Mouse (Mus musculus): Measurements from ENCODE around the gene Snorc. TPM values are rescaled to one million over a fixed set of nuclear protein-coding genes. Genes with fewer than 3 reads are reported as not detected.

Snorc gene
- polyA plus RNA-seq, 1 experiment: not detected

DNA sequence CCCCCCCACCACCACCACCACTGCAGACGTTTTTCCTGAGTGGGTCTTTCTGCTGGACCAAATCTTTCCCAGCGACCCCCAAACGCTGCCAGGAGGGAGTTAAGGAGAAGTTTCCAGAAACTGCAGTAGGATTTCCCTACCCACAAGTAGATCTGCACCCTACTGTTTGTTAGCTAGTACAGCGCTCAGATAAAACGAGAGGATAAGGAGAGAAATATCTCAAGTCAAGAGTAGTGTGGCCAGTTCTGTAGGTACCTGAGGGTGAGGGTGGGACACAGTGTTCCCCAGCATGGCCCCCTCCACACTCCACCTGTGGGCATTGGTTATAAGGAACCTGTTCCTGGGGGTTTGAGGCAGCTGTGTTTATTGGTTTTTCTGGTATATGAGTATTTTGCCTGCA, 40.8 kb downstream of the Snorc start:
- no peak overlapping the region for H3ac ChIP-seq (ENCODE audit: control insufficient read depth, insufficient read length, low read depth)
- TF ChIP-seq CTCF (IDR thresholded peaks at IDR 0.05; ENCODE audit: control insufficient read depth, insufficient read depth, insufficient read length): no peak
- TF ChIP-seq MYOD1 (IDR thresholded peaks at IDR 0.05; ENCODE audit: control insufficient read depth, insufficient read length, low read depth): no peak
- no peak for TF ChIP-seq FOSL1 (IDR thresholded peaks at IDR 0.05; ENCODE audit: insufficient read depth, low read length, poor library complexity, severe bottlenecking)
- no peak for TF ChIP-seq MYOG (IDR thresholded peaks at IDR 0.05; ENCODE audit: control insufficient read depth, extremely low read depth, insufficient read length)
- TF ChIP-seq MAX (IDR thresholded peaks at IDR 0.05): no peak
- TF ChIP-seq USF1 (IDR thresholded peaks at IDR 0.05; ENCODE audit: low read depth): no peak
- TF ChIP-seq CEBPB (IDR thresholded peaks at IDR 0.05; ENCODE audit: low read depth): no peak
- no peaks in the 10 kb centered on the region for H3K79me3 ChIP-seq (ENCODE audit: low read depth)
- H3K36me3 ChIP-seq (ENCODE audit: control insufficient read depth, insufficient read depth): peaks cover 4% of the 10 kb centered on the region
- H3K4me3 ChIP-seq (ENCODE audit: insufficient read depth, poor library complexity, severe bottlenecking): no peak overlapping the region
- H3K27me3 ChIP-seq (ENCODE audit: control insufficient read depth, insufficient read depth, insufficient read length): no peaks in the 10 kb centered on the region
- H3K79me2 ChIP-seq (ENCODE audit: control insufficient read depth, insufficient read depth): no peaks in the 10 kb centered on the region

DNA sequence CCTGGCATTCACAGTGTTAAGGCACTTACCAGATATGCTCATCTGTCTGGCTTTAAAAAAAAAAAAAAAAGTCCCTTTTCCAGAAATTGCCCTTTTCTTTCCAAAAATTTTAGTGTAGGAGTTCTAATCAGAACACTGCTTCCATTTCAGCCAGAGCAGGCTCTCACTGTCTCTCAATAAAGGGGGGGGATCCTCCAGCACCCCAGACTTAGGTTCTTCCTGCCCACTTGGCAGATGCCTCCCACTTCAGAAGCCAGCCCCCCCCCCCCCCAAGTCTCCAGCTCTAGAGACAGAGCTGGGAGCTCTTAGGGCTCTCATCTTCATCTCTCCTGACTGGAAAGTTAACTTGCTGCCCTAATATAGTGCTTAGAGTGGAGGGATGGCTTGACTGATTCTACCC, 50.4 kb downstream of the Snorc start:
- Histone ChIP-seq H3K4me3 (ENCODE audit: insufficient read depth, poor library complexity, severe bottlenecking) (no peak overlapping the region), H3ac (ENCODE audit: control insufficient read depth, insufficient read length, low read depth) (no peak overlapping the region), H3K79me3 (ENCODE audit: low read depth) (no peaks in the 10 kb centered on the region), H3K36me3 (ENCODE audit: control insufficient read depth, insufficient read depth) (no peaks in the 10 kb centered on the region), H3K79me2 (ENCODE audit: control insufficient read depth, insufficient read depth) (no peaks in the 10 kb centered on the region), H3K27me3 (ENCODE audit: control insufficient read depth, insufficient read depth, insufficient read length) (no peaks in the 10 kb centered on the region)
- no peak for TF ChIP-seq MAX (IDR thresholded peaks at IDR 0.05)
- no peak for TF ChIP-seq CEBPB (IDR thresholded peaks at IDR 0.05; ENCODE audit: low read depth)
- no peak for TF ChIP-seq MYOG (IDR thresholded peaks at IDR 0.05; ENCODE audit: control insufficient read depth, extremely low read depth, insufficient read length)
- no peak for TF ChIP-seq USF1 (IDR thresholded peaks at IDR 0.05; ENCODE audit: low read depth)
- TF ChIP-seq FOSL1 (IDR thresholded peaks at IDR 0.05; ENCODE audit: insufficient read depth, low read length, poor library complexity, severe bottlenecking): no peak
- no peak for TF ChIP-seq MYOD1 (IDR thresholded peaks at IDR 0.05; ENCODE audit: control insufficient read depth, insufficient read length, low read depth)
- no peak for TF ChIP-seq CTCF (IDR thresholded peaks at IDR 0.05; ENCODE audit: control insufficient read depth, insufficient read depth, insufficient read length)

- Histone ChIP-seq H3ac (ENCODE audit: control insufficient read depth, insufficient read length, low read depth) (no peak overlapping the region), H3K79me2 (ENCODE audit: control insufficient read depth, insufficient read depth) (no peaks in the 10 kb centered on the region), H3K79me3 (ENCODE audit: low read depth) (no peaks in the 10 kb centered on the region), H3K4me3 (ENCODE audit: insufficient read depth, poor library complexity, severe bottlenecking) (no peak overlapping the region), H3K36me3 (ENCODE audit: control insufficient read depth, insufficient read depth) (no peaks in the 10 kb centered on the region), H3K27me3 (ENCODE audit: control insufficient read depth, insufficient read depth, insufficient read length) (no peaks in the 10 kb centered on the region)
- no peak for TF ChIP-seq MYOG (IDR thresholded peaks at IDR 0.05; ENCODE audit: control insufficient read depth, extremely low read depth, insufficient read length)
- no peak for TF ChIP-seq CEBPB (IDR thresholded peaks at IDR 0.05; ENCODE audit: low read depth)
- no peak for TF ChIP-seq CTCF (IDR thresholded peaks at IDR 0.05; ENCODE audit: control insufficient read depth, insufficient read depth, insufficient read length)
- TF ChIP-seq MYOD1 (IDR thresholded peaks at IDR 0.05; ENCODE audit: control insufficient read depth, insufficient read length, low read depth): no peak
- TF ChIP-seq MAX (IDR thresholded peaks at IDR 0.05): no peak
- TF ChIP-seq FOSL1 (IDR thresholded peaks at IDR 0.05; ENCODE audit: insufficient read depth, low read length, poor library complexity, severe bottlenecking): no peak
- TF ChIP-seq USF1 (IDR thresholded peaks at IDR 0.05; ENCODE audit: low read depth): no peak
These were observed 51.5 kb downstream of the Snorc start for GRCm38 (mm10) chr1:87521523-87521922.

- Histone ChIP-seq H3K36me3 (ENCODE audit: control insufficient read depth, insufficient read depth) (no peaks in the 10 kb centered on the region), H3K79me2 (ENCODE audit: control insufficient read depth, insufficient read depth) (no peaks in the 10 kb centered on the region), H3K79me3 (ENCODE audit: low read depth) (no peaks in the 10 kb centered on the region), H3ac (ENCODE audit: control insufficient read depth, insufficient read length, low read depth) (no peak overlapping the region), H3K4me3 (ENCODE audit: insufficient read depth, poor library complexity, severe bottlenecking) (no peak overlapping the region), H3K27me3 (ENCODE audit: control insufficient read depth, insufficient read depth, insufficient read length) (no peaks in the 10 kb centered on the region)
- TF ChIP-seq MYOD1 (IDR thresholded peaks at IDR 0.05; ENCODE audit: control insufficient read depth, insufficient read length, low read depth) (no peak), USF1 (IDR thresholded peaks at IDR 0.05; ENCODE audit: low read depth) (no peak), CTCF (IDR thresholded peaks at IDR 0.05; ENCODE audit: control insufficient read depth, insufficient read depth, insufficient read length) (no peak), CEBPB (IDR thresholded peaks at IDR 0.05; ENCODE audit: low read depth) (no peak), MYOG (IDR thresholded peaks at IDR 0.05; ENCODE audit: control insufficient read depth, extremely low read depth, insufficient read length) (no peak), MAX (IDR thresholded peaks at IDR 0.05) (no peak), FOSL1 (IDR thresholded peaks at IDR 0.05; ENCODE audit: insufficient read depth, low read length, poor library complexity, severe bottlenecking) (no peak)
These were observed 55.0 kb downstream of the Snorc start for GRCm38 (mm10) chr1:87525041-87525440.

Other genes with a start within 250 kb of the Snorc start
- gene Efhd1, start 205.9 kb upstream of the Snorc start, polyA plus RNA-seq (2012; fragmentation: generic; extraction: Trizol): 0.25 TPM
- 14.4 TPM for gene Gigyf2, start 143.3 kb upstream of the Snorc start, polyA plus RNA-seq (2012; fragmentation: generic; extraction: Trizol)
- 0.13 TPM for gene Kcnj13, start 75.5 kb upstream of the Snorc start, polyA plus RNA-seq (2012; fragmentation: generic; extraction: Trizol)
- gene Neu2, start 39.6 kb downstream of the Snorc start, polyA plus RNA-seq (2012; fragmentation: generic; extraction: Trizol): not detected
- 15.6 TPM for gene Ngef, start 103.6 kb downstream of the Snorc start, polyA plus RNA-seq (2012; fragmentation: generic; extraction: Trizol)
- gene Inpp5d, start 150.0 kb downstream of the Snorc start, polyA plus RNA-seq (2012; fragmentation: generic; extraction: Trizol): 0.06 TPM